Mouse (Mus musculus) heart, embryonic 12.5 days (tissue): ENCODE data around the gene Gm37240. TPM values are rescaled to one million over a fixed set of nuclear protein-coding genes. Genes with fewer than 3 reads are reported as not detected.

Experiments used
- ATAC-seq: fragments of 200-750 bp; cut with Nextera tagmentation; 2 replicates; pipeline ENCODE4 v1.8.0; 2017; ENCODE audit warnings: moderate TSS enrichment, moderate library complexity; ENCODE audit not compliant: insufficient number of reproducible peaks, low FRiP score
- H3K27ac ChIP-seq: fragments of 300-500 bp; sonication (generic); 2 replicates; pipeline ENCODE4 v1.5.1; 2016; ENCODE audit warnings: mild to moderate bottlenecking, moderate library complexity; ENCODE audit not compliant: poor library complexity, severe bottlenecking
- H3K27me3 ChIP-seq: fragments of 300-500 bp; sonication (generic); replicated peaks from 2 replicates; pipeline ENCODE4 v1.6.1; 2016; ENCODE audit warnings: mild to moderate bottlenecking, moderate library complexity
- H3K36me3 ChIP-seq: fragments of 300-500 bp; sonication (generic); 2 replicates; pipeline ENCODE4 v1.6.1; 2016; ENCODE audit warnings: mild to moderate bottlenecking, moderate library complexity
- H3K4me1 ChIP-seq: fragments of 300-500 bp; sonication (generic); replicated peaks from 2 replicates; pipeline ENCODE4 v1.6.1; 2016; ENCODE audit warnings: mild to moderate bottlenecking
- H3K4me2 ChIP-seq: fragments of 300-500 bp; sonication (generic); 2 replicates; pipeline ENCODE4 v1.6.1; 2016; ENCODE audit warnings: mild to moderate bottlenecking, moderate library complexity
- H3K4me3 ChIP-seq: fragments of 300-500 bp; sonication (generic); 2 replicates; pipeline ENCODE4 v1.5.1; 2016; ENCODE audit warnings: mild to moderate bottlenecking
- H3K9ac ChIP-seq: fragments of 300-500 bp; sonication (generic); 2 replicates; pipeline ENCODE4 v1.6.1; 2016; ENCODE audit warnings: mild to moderate bottlenecking, moderate library complexity
- H3K9me3 ChIP-seq: fragments of 300-500 bp; sonication (generic); replicated peaks from 2 replicates; pipeline ENCODE4 v1.6.1; 2016; ENCODE audit warnings: mild to moderate bottlenecking, moderate library complexity
- WGBS: fragments of 180-500 bp; shearing (Covaris S2); methylation state at CpG from one replicate; pipeline ENCODE4 v1.1.7; 2016; 5-methylcytosine and 5-hydroxymethylcytosine counted together
- polyA plus RNA-seq: library from polyadenylated mRNA; unstranded; fragments of >200 nt; fragmentation: Nextera tagmentation; extraction: Ambion mirVana; gene quantifications from 2 replicates; pipeline ENCODE4 v1.2.1, GENCODE M21; 2016

Gm37240 gene
- polyA plus RNA-seq, 1 experiment from 2014 or later = 4.6 TPM

GRCm38 (mm10) chr3:85571276-85571675 is 316.0 kb downstream of the Gm37240 start:
- H3K4me2 ChIP-seq = no peak overlapping the region
- 62% methylated on average over 2 of the region's 2 CpGs for WGBS
- H3K27me3 ChIP-seq = no peaks in the 10 kb centered on the region
- no peak overlapping the region for H3K27ac ChIP-seq
- no peaks in the 10 kb centered on the region for H3K36me3 ChIP-seq
- H3K9me3 ChIP-seq = no peaks in the 10 kb centered on the region
- no peak overlapping the region for H3K4me3 ChIP-seq
- no peaks in the 10 kb centered on the region for H3K4me1 ChIP-seq
- ATAC-seq = no peak
- H3K9ac ChIP-seq = no peak overlapping the region

DNA sequence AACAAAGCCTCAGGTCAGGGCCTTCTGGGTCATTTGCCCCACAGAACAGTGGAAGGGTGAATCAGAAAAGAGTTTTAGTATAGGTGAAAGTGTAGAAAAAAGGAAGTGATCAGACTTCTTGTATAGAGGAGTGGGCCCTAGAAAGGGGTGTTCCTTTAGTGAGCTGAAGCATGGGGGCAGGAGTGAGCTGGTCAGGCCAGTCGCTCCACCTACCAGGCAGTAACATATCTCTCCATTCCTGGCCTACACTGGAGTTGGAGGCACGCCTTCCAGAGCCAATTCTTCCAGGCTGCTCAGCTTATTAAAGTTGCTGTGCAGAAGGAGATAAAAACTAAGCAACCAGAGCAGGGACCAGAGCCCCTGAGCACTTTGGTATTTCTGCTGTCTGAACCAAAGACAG is 322.7 kb downstream of the Gm37240 start:
- Histone ChIP-seq H3K27me3 (no peaks in the 10 kb centered on the region), H3K4me1 (peaks cover 10% of the 10 kb centered on the region; the same call in 1 of the 2 replicates), H3K9me3 (no peaks in the 10 kb centered on the region), H3K4me2 (no peak overlapping the region), H3K27ac (no peak overlapping the region; the same call in 1 of the 2 replicates), H3K36me3 (no peaks in the 10 kb centered on the region), H3K9ac (no peak overlapping the region), H3K4me3 (no peak overlapping the region)
- WGBS = 24% methylated on average over 2 of the region's 2 CpGs
- ATAC-seq = no peak

DNA sequence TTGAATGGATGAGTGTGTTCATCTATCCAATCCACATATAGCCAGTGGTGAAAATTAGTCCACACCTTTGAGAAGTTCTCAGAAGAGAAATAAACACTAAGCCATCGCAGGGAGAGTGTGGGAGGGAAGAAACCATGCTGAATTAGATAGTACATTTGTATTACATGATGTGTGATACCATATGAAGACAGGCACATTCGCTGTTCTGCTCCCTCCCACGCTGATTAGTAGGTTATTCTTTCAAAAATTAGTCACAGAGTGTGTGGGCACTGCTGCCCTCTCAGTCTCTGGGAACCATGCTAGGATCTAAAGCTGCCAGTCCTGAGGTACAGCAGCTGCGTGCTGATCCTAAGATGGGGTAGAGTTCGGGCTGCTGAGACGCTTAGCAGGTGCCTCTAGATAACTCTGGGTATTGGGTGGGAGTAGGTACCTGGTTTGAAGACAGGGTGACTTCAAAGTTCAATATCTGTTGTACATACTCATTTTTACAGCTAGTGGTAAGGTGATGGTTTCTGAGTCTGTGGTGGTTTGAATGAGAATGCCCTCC is 333.5 kb downstream of the Gm37240 start:
- no peak overlapping the region for H3K4me2 ChIP-seq
- WGBS = 83% methylated on average over 6 of the region's 6 CpGs
- H3K4me3 ChIP-seq = no peak overlapping the region
- no peaks in the 10 kb centered on the region; the same call in 1 of the 2 replicates for H3K9me3 ChIP-seq
- no peak for ATAC-seq
- peaks cover 24% of the 10 kb centered on the region for H3K4me1 ChIP-seq
- no peaks in the 10 kb centered on the region for H3K36me3 ChIP-seq
- H3K9ac ChIP-seq = no peak overlapping the region
- no peaks in the 10 kb centered on the region for H3K27me3 ChIP-seq
- H3K27ac ChIP-seq = no peak overlapping the region

DNA sequence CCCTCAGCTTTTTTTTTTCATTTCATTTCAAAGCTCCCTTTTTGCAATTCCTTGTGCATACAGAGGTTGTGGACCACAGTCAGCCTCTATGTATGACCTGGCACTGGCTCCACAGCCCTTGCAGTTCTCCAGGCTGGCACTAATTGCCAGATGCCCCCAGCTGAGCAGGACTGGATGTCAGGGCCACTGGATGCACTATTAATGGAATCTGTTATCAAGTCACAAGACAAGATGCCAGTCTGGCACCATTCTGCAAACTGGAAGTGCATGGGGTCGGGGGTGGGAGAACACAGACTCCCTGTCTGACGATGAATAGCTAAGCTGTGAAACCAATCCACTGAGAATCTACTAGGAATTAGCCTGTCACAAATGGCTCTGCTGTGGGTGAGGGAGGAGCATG is 336.0 kb downstream of the Gm37240 start:
- ATAC-seq = no peak
- Histone ChIP-seq H3K4me1 (peaks cover 24% of the 10 kb centered on the region), H3K9me3 (no peaks in the 10 kb centered on the region; the same call in 1 of the 2 replicates), H3K27me3 (no peaks in the 10 kb centered on the region), H3K4me3 (no peak overlapping the region), H3K36me3 (no peaks in the 10 kb centered on the region), H3K9ac (no peak overlapping the region), H3K4me2 (no peak overlapping the region), H3K27ac (no peak overlapping the region)
- 28% methylated on average over 2 of the region's 2 CpGs for WGBS

GRCm38 (mm10) chr3:85550312-85550711 is 337.0 kb downstream of the Gm37240 start:
- H3K36me3 ChIP-seq = no peaks in the 10 kb centered on the region
- H3K9me3 ChIP-seq = no peaks in the 10 kb centered on the region; the same call in 1 of the 2 replicates
- whole genome bisulfite sequencing = 75% methylated on average over 4 of the region's 4 CpGs
- no peak for ATAC-seq
- no peak overlapping the region for H3K4me3 ChIP-seq
- no peak overlapping the region for H3K4me2 ChIP-seq
- no peaks in the 10 kb centered on the region for H3K27me3 ChIP-seq
- no peak overlapping the region for H3K9ac ChIP-seq
- H3K27ac ChIP-seq = no peak overlapping the region
- H3K4me1 ChIP-seq = peaks cover 24% of the 10 kb centered on the region

DNA sequence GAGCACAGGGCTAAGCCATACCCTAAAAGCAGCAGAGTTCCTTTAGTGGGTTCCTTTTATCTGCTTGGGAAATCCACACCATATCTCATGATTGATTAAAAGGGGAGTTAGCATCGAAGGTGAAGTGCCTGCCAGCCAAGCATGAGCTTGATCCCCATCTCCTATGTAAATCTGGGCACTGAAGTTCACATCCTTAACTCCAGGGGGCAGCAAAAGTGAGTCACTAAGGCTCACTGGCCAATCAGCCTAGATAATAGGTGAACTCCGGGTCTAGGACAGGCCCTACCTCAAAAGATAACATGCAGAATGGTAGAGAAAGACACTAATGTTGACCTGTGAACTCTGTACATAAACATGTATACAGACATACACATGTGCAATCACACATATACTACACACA is 343.7 kb downstream of the Gm37240 start:
- Histone ChIP-seq H3K27ac (no peak overlapping the region), H3K4me3 (no peak overlapping the region), H3K36me3 (no peaks in the 10 kb centered on the region), H3K4me1 (no peaks in the 10 kb centered on the region), H3K9ac (no peak overlapping the region), H3K4me2 (no peak overlapping the region), H3K9me3 (no peaks in the 10 kb centered on the region), H3K27me3 (no peaks in the 10 kb centered on the region)
- ATAC-seq = no peak
- WGBS = 37% methylated on average over 2 of the region's 2 CpGs

DNA sequence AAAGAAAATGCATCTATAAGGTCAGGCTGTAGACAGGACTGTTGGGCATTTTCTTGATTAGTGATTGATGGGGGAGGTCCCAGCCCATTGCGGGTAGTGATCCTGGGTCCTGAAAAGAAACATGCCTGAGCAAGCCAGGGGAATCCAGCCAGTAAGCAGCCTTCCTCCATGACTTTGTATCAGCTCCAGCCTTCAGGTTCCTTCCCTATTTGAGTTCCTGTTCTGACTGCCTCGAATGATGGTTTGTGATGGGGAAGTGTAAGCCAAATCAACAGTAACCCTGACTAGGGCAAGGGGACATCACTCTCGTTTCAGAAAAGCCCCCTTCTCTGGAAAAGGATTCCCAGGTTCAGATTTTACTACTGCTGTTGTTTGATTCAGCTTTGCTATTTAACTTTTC is 344.6 kb downstream of the Gm37240 start:
- H3K27me3 ChIP-seq = no peaks in the 10 kb centered on the region
- H3K27ac ChIP-seq = no peak overlapping the region
- H3K9ac ChIP-seq = no peak overlapping the region
- H3K4me1 ChIP-seq = no peaks in the 10 kb centered on the region
- no peak overlapping the region for H3K4me2 ChIP-seq
- no peaks in the 10 kb centered on the region for H3K9me3 ChIP-seq
- WGBS = 61% methylated on average over 3 of the region's 3 CpGs
- H3K4me3 ChIP-seq = no peak overlapping the region
- no peak for ATAC-seq
- H3K36me3 ChIP-seq = no peaks in the 10 kb centered on the region

DNA sequence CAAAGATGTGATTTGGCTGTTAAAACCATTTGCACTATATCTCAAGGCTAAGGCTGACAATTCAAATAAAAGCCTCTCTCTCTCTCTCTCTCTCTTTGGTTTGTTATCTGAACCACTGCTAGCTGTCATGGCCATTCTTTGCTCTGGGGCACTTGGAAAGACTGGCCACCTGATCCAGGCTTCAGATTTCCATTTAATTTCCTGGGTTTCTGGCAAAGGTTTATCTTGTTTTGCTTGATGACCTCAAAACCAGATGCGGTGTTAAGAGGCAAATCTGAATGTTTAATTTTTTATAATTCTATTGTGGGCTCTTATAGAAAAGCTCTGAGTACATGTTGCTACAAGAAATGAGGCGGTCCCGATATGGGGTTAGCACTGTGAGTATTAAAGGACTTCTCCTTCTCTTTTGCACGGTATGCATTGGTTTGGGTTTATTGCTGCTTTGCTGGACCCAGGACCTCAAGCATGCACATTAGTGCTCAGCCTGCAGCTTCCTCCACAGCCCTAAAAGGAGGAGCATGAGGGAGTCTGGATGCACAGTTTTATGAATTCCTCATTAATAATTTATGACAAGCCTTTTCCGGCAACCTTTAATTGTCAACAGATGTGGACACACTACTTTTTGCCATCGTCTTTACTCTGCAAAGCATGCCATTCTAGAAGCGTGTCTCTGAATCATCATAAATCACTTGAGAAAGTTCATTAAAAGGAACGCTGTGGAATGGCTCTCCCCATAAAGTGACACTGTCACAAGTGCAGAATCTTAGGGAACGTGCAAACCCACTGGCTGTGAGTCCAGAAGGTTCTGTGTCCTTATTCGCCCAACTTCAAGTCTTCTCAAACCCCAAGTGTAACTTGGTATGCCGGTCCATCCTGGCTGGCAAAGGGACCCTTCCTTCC is 351.4 kb downstream of the Gm37240 start:
- H3K36me3 ChIP-seq = no peaks in the 10 kb centered on the region
- no peak overlapping the region for H3K27ac ChIP-seq
- 0 out of 2 replicates have a peak, but pooled peaks cover 3% of the 10 kb centered on the region for H3K4me1 ChIP-seq
- no peak overlapping the region for H3K4me2 ChIP-seq
- H3K4me3 ChIP-seq = no peak overlapping the region
- H3K9ac ChIP-seq = no peak overlapping the region
- 86% methylated on average over 11 of the region's 11 CpGs for WGBS
- ATAC-seq = no peak
- no peaks in the 10 kb centered on the region for H3K9me3 ChIP-seq
- no peaks in the 10 kb centered on the region for H3K27me3 ChIP-seq

- no peak for ATAC-seq
- H3K4me3 ChIP-seq = no peak overlapping the region
- H3K4me1 ChIP-seq = 0 out of 2 replicates have a peak, but pooled peaks cover 3% of the 10 kb centered on the region
- H3K9me3 ChIP-seq = no peaks in the 10 kb centered on the region
- H3K9ac ChIP-seq = no peak overlapping the region
- H3K27ac ChIP-seq = no peak overlapping the region
- no peaks in the 10 kb centered on the region for H3K27me3 ChIP-seq
- H3K4me2 ChIP-seq = no peak overlapping the region
- WGBS = 83% methylated on average over 3 of the region's 3 CpGs
- no peaks in the 10 kb centered on the region for H3K36me3 ChIP-seq
Observed at GRCm38 (mm10) chr3:85535042-85535441, 352.3 kb downstream of the Gm37240 start.

- H3K4me1 ChIP-seq = 0 out of 2 replicates have a peak, but pooled peaks cover 3% of the 10 kb centered on the region
- H3K27me3 ChIP-seq = no peaks in the 10 kb centered on the region
- H3K9me3 ChIP-seq = no peaks in the 10 kb centered on the region
- 76% methylated on average over 3 of the region's 3 CpGs for WGBS
- H3K36me3 ChIP-seq = no peaks in the 10 kb centered on the region
- no peak overlapping the region for H3K27ac ChIP-seq
- ATAC-seq = no peak
- H3K4me2 ChIP-seq = no peak overlapping the region
- no peak overlapping the region for H3K4me3 ChIP-seq
- H3K9ac ChIP-seq = no peak overlapping the region
Observed at GRCm38 (mm10) chr3:85532376-85532775, 354.9 kb downstream of the Gm37240 start.

DNA sequence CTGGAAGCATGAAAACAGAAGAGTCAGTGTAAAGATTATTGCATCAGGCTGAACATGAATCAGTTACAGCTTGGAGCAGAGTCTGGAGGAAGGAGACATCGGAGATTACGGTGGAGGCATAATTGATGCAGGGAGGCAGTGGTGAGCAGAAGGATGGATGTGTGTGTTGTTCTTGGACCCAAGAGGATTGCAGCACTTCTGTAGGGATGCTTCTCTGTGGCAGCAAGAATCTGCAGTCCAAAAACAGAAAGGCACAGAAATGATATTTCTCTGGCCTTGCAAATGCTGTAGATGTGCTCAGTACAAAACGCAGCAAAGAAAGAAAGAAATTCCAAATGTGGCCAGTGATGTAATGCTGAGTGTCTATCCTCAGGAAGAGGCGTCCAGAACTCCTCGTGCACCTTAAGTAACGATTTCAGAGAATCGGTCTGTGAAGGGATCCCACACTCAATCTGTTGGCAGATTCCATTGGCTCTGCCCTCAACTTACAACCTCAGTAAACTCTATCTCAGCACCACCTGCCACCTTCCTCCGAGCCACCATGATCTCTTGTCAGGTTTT is 356.6 kb downstream of the Gm37240 start:
- no peak overlapping the region for H3K4me2 ChIP-seq
- no peak overlapping the region for H3K9ac ChIP-seq
- no peaks in the 10 kb centered on the region for H3K36me3 ChIP-seq
- no peaks in the 10 kb centered on the region for H3K27me3 ChIP-seq
- H3K9me3 ChIP-seq = no peaks in the 10 kb centered on the region
- no peak for ATAC-seq
- no peak overlapping the region for H3K27ac ChIP-seq
- 74% methylated on average over 8 of the region's 8 CpGs for whole genome bisulfite sequencing
- 0 out of 2 replicates have a peak, but pooled peaks cover 3% of the 10 kb centered on the region for H3K4me1 ChIP-seq
- H3K4me3 ChIP-seq = no peak overlapping the region
